Mouse (Mus musculus) heart, adult 2 months (tissue): Measurements from ENCODE around the gene Gpr135.

ENCODE experiments used
- CTCF ChIP-seq: fragments of 200-600 bp; IDR thresholded peaks from 2 replicates; pipeline ENCODE4 v1.8.1; 2022; ENCODE audit warnings: antibody characterized with exemption, mild to moderate bottlenecking, moderate library complexity
- POLR2A ChIP-seq: fragments of 200-500 bp; IDR thresholded peaks from 2 replicates; pipeline ENCODE4 v1.6.1; 2011; ENCODE audit warnings: mild to moderate bottlenecking, low read depth, low read length, control low read depth; ENCODE audit not compliant: insufficient read depth

DNA sequence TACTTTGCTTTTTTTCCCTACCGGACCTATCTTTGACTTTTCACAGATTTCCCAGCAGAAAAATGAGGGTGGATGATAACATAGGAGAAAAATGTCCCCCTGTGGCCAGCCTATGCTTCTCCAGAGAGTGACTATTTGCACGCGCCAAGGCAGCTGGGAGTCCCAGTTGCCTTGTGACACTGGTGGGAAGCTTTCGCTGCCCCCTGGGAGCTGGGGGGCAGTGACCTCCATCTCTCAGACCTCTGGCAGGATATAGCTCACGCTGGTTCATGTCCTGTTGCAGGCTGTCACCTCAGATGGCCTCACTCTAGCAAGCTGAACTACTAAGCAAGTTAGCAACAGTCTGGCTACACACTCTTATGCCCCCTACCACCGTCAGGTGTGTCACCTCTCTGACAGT lies 39.1 kb downstream of the Gpr135 start:
- TF ChIP-seq CTCF, result peak; percentile 19
- no peak for TF ChIP-seq POLR2A
